Mouse (Mus musculus): Measurements from ENCODE around the gene Pold2.
A peak's percentile ranks its signal among the peaks of the same experiment; 100 is the strongest.

GRCm38 (mm10) chr11:5879905-5880304, 1.8 kb upstream of the Pold2 start:
- peak; percentile 63 for TF ChIP-seq CTCF (IDR thresholded peaks at IDR 0.05; ENCODE audit: low read depth, low read length)
- TF ChIP-seq POLR2A (IDR thresholded peaks at IDR 0.05; ENCODE audit: borderline replicate concordance, low read depth, low read length): no peak

Measured in bone marrow macrophage, adult 2 months (primary cell).